Mouse (Mus musculus): ENCODE data around the gene Nrxn1. TPM values are rescaled to one million over a fixed set of nuclear protein-coding genes. Genes with fewer than 3 reads are reported as not detected.
"Not testable (repeated sequence)": the region's sequence is repeated elsewhere in the genome, so short reads cannot be mapped to it uniquely, and the experiment has no call there.

Gene Nrxn1
- polyA plus RNA-seq, 1 experiment from 2014 or later: 0.36 TPM

DNA sequence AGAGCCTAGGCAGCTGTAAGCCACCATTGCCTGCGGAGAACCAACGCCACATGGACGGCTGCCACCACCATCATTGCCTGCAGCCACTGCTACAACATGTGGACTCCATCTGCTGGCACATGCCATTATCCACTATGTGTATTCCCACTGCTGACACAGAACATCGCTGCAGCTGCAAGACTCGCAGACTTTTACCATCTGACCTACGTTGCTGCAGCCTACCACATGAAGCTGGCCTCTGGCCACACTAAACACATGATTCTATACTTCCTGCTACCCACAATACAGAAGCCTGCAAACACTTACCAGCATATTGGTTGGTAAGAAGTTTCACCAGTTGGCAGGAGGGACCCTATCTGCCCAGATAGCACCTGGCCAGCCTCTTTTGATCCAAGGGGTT lies 769.2 kb downstream of the Nrxn1 start:
- no peak for DNase-seq (ENCODE audit: low spot score)

DNA sequence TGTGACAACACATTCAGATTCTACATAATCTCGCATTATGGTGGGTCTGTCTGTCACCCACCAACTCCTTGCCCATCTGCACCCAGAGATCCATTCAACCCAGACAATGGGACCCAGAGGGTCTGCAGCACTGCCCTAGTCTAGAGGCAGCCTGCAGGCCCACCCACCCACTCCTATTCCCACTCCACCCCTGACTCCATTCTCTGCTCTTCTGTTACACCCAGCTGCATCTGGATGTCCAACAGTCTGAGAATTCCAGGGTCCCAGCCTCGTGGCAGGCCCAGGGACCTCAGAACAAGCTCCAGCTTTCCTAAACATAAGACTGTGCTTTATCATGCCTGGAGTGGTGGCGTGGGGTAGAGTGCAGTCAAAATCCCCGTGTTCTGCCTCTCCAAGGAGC lies 820.6 kb downstream of the Nrxn1 start:
- DNase-seq (ENCODE audit: low spot score): no peak

DNA sequence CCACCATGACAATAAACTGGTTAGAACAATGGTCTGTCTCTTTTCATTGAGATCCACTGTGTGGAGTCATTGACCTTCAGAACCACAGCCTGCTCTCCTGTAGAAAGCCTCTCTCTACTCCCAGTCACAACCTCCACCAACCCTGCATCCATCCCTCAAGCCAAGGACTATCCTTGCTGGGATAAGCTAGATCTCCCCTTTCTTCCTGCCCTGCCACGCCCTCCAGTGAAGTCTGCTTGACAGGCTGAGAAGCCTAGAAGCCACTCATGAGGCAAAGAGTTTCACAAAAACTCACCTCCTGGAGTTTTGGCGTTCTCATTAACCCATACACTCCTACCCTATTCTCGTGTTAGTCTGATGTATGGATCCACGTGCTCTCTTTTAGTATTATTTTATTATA lies 821.7 kb downstream of the Nrxn1 start:
- DNase-seq (ENCODE audit: low spot score): no peak

- DNase-seq (ENCODE audit: low spot score): no peak
Measured at GRCm38 (mm10) chr17:90269143-90269542, 823.7 kb downstream of the Nrxn1 start.

GRCm38 (mm10) chr17:90253451-90254131 lies 839.3 kb downstream of the Nrxn1 start:
- DNase-seq (ENCODE audit: low spot score): no peak

GRCm38 (mm10) chr17:90252196-90252595 lies 840.7 kb downstream of the Nrxn1 start:
- DNase-seq (ENCODE audit: low spot score): no peak

DNA sequence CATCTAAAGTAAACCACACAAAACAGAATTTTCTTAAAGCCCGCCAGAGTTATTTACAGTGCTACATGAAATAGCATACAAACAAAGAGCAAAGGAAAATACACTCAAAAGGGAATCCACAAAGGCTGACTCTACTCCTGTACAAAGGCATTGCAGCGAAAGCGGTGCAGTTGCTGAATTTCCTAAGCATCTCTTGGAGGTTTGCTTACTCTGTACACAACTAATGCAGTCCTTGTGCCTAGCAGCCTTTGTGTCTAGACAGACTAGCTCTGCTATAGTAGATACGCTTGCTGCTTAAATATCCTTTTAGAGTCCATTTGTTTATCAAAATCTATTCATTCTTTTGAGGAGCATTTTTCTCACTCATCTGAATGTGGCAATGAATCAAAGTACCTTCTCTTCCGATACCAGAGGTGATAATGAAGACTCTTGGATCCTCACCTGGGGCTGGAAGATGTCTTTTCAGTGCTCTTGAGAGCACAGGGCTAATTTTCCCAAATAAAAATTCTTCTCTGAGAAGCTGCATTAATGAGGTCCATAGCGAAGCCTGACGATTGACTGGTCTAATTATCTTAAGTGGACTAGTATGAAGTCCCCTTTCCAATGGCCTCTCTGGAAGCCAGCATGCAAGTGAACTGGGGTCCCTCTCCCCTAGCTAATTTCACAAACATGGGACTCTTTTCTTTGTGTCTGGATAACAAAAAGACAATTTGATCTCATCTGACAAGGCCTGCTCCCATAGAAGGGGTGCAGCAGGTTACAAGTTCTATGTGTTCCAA lies 845.6 kb downstream of the Nrxn1 start:
- no peak for DNase-seq (ENCODE audit: low spot score)

DNA sequence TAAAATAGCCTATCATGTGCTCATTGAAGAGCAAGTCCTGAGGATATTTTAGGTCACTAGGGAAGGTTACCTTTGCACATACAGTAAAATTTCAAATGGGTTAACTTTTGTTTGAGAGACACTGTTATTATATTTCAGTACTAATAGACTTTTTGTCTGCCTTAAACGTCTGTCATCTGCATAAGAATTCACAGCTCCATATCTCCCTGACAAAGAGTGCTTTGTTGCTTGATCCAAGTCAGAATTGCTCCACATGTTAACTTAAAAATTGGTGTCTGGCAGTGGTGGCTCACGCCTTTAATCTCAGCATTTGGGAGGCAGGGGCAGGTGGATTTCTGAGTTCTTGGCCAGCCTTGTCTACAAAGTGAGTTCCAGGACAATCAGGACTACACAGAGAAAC lies 848.5 kb downstream of the Nrxn1 start:
- DNase-seq (ENCODE audit: low spot score): no peak

GRCm38 (mm10) chr17:90238964-90239363 lies 853.9 kb downstream of the Nrxn1 start:
- no peak for DNase-seq (ENCODE audit: low spot score)

DNA sequence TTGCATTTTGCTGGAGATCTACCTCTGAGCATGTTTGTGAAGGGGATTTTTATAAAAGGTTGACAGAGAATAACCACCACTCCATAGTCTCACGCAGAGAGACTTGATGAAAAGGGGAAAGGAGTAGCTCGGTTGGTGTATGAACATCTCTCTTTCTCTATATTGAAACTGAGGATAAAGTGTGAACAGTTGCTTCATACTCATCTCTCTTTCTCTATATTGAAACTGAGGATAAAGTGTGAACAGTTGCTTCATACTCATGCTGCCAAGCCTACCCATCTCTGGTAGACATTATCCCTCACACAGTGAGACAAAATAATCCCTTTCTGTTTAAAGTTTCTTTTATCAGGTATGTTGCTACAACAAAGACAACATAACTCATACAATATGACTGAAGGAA lies 854.4 kb downstream of the Nrxn1 start:
- DNase-seq (ENCODE audit: low spot score): no peak

GRCm38 (mm10) chr17:90235674-90236073 lies 857.2 kb downstream of the Nrxn1 start:
- DNase-seq (ENCODE audit: low spot score): not testable (repeated sequence)

DNA sequence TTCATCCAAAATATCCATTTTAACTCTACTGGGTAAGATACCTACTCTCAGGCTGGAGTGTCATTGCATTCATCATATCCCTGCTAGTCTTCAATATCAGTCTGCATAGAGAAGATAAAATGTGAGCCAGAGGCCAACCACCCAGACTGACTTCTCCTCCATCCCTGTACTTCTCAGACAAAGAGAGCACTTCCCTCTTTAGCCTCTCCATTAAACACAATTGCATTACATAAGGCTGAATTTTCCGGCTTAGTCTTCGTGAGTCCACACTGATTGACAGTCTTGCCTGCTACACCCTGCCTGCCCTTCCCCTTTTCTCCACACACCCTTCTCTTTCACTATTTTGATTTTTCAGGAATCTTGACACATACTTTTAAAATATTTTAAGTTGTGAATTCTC lies 858.1 kb downstream of the Nrxn1 start:
- DNase-seq (ENCODE audit: low spot score): no peak

- no peak for DNase-seq (ENCODE audit: low spot score)
Measured at GRCm38 (mm10) chr17:90208547-90208946, 884.3 kb downstream of the Nrxn1 start.

GRCm38 (mm10) chr17:90207617-90208016 lies 885.3 kb downstream of the Nrxn1 start:
- no peak for DNase-seq (ENCODE audit: low spot score)

- DNase-seq (ENCODE audit: low spot score): no peak
Measured at GRCm38 (mm10) chr17:90203993-90204392, 888.9 kb downstream of the Nrxn1 start.

- DNase-seq (ENCODE audit: low spot score): no peak
Measured at GRCm38 (mm10) chr17:90202785-90203184, 890.1 kb downstream of the Nrxn1 start.

DNA sequence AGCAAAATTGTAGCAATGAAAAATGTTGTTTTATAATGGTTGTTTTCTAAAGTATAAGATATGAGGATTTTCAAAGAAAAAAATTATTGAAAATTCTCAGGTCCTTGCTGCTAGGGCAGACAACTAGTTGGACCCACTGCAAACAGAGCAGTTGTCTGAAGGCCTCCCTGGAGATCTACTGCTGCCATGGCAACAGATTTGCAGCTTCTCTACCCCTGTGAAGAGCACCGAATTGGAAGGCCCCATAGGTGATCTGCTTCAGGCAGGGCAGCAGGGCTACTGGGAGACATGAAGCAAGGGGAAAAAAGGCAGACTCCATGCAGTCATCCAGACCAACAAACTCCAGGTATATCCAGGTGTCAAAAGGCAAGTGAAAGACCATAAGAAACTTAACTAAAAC lies 896.1 kb downstream of the Nrxn1 start:
- no peak for DNase-seq (ENCODE audit: low spot score)

DNA sequence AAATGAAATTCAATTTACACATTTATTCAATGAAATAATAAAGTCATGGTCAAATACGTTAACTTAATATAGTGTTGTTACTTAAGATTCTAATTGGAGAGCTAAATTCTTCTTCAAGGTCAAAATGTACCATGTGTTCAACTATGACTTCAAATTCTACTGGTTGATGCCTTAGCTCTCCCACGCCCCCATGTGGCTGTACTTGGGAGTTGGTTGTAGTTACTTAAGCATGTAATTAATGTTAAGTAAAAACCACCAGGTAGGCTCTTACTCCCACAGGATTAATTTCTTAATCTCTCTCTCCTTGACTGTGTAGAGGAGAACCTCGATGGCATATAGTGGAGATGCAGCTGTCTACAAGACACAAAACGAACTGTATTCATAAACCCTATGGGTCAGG lies 951.3 kb downstream of the Nrxn1 start:
- DNase-seq (ENCODE audit: low spot score): no peak

GRCm38 (mm10) chr17:90130836-90131235 lies 962.0 kb downstream of the Nrxn1 start:
- no peak for DNase-seq (ENCODE audit: low spot score)

DNA sequence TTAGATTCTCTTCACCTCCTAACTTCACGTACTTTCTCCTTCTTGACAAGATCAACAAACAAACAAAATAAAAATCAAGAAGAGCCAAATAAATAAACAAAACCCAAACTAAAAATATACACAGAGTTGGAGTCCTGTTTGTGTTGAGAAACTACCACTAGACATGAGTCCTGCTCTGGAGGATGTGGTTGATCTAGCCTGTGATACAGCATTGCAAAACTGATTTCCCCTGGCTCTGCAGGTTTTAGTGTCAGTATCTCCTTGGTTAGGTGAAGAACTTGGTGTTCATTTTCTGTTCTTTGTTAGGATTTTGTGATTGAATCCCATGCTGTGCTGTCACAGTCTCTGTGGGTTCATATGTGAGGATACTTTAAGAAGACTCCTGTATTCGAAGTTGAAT lies 963.7 kb downstream of the Nrxn1 start:
- no peak for DNase-seq (ENCODE audit: low spot score)

DNA sequence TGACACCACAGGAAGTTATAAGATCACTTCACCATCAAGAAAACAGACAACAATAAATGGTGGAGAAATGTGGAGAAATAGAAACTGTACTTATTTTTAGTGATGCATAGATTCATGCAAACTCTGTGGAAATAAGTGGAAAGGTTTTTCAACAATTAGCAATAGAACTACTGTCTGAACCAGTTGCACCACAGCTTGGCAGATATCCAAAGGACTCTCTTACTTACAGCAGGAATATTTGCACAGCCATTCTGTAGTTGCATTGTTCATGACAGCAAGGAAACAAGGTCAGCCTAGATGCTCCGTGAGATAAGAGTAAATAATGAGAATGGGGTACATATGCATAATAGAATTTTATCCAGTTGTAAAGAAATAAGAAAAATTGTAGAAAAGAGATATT lies 965.3 kb downstream of the Nrxn1 start:
- DNase-seq (ENCODE audit: low spot score): no peak

DNA sequence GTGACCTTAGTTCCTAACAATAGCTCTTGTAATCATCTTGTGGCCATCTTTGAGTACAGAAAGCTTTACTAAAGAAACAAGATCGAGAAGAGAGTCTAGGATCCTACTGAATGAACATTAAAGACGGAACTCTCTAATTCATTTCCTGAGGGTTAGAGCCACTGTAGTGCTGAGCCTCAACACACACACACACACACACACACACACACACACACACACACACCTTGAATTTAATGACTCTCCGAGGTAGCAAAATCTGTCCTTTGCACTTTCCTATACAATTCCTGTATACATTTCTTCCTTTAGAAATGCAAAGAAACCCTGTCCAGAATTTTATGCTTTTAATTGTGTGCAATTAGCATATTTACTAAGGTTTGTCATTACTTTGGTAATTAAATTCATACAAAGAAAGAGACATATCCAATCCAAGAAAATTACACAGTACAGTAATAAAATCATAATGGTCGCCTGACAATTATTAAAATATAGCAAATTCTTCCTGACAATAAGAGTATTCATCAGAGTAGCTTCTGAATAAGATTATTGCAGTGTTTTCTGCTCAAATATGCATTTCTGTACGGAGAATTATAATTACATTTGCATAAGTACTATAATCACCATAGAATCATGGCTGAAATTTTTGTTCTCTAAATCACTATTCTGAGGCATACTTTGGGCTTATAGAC lies 969.9 kb downstream of the Nrxn1 start:
- DNase-seq (ENCODE audit: low spot score): no peak
